Mouse (Mus musculus) liver, adult 2 months (tissue): Measurements from ENCODE around the gene Olfr522. TPM values are rescaled to one million over a fixed set of nuclear protein-coding genes. Genes with fewer than 3 reads are reported as not detected.

Experiments
- DNase-seq: peaks from one replicate; pipeline ENCODE4 v3.0.0-alpha.2; 2011; ENCODE audit warnings: low read depth, low spot score; ENCODE audit errors: extremely low read depth
- H3K27ac ChIP-seq: fragments of 200-500 bp; replicated peaks from 2 replicates; pipeline ENCODE4 v1.5.1; 2012; ENCODE audit warnings: low read depth, mild to moderate bottlenecking, control low read depth, inconsistent platforms, low read length; ENCODE audit not compliant: insufficient read depth
- H3K27me3 ChIP-seq: fragments of 200-500 bp; 2 replicates; pipeline ENCODE4 v1.6.1; 2012; ENCODE audit warnings: mild to moderate bottlenecking, moderate library complexity, low read length, inconsistent platforms; ENCODE audit not compliant: control insufficient read depth, insufficient read depth
- H3K36me3 ChIP-seq: fragments of 200-500 bp; 2 replicates; pipeline ENCODE4 v1.6.1; 2012; ENCODE audit warnings: low read length, inconsistent platforms; ENCODE audit not compliant: control insufficient read depth, insufficient read depth
- H3K4me1 ChIP-seq: fragments of 200-500 bp; 2 replicates; pipeline ENCODE4 v1.6.1; 2011; ENCODE audit warnings: low read length; ENCODE audit not compliant: control insufficient read depth, insufficient read depth
- H3K4me3 ChIP-seq: fragments of 200-500 bp; 2 replicates; pipeline ENCODE4 v1.5.1; 2011; ENCODE audit warnings: low read depth, mild to moderate bottlenecking, control low read depth, low read length, moderate library complexity; ENCODE audit not compliant: insufficient read depth
- H3K79me2 ChIP-seq: fragments of 200-500 bp; 2 replicates; pipeline ENCODE4 v1.6.1; 2012; ENCODE audit warnings: inconsistent platforms, mild to moderate bottlenecking, low read length, moderate library complexity; ENCODE audit not compliant: control insufficient read depth, insufficient read depth
- H3K9ac ChIP-seq: fragments of 200-500 bp; 2 replicates; pipeline ENCODE4 v1.6.1; 2012; ENCODE audit warnings: low read depth, mild to moderate bottlenecking, control low read depth, inconsistent platforms, low read length
- CTCF ChIP-seq: fragments of 200-500 bp; IDR thresholded peaks from 2 replicates; pipeline ENCODE4 v1.5.1; 2011; ENCODE audit warnings: low read depth, low read length, control low read depth
- POLR2A ChIP-seq: fragments of 200-500 bp; IDR thresholded peaks from 2 replicates; pipeline ENCODE4 v1.6.1; 2011; ENCODE audit warnings: low read length, control low read depth; ENCODE audit not compliant: insufficient read depth; ENCODE audit errors: extremely low read depth
- WGBS: fragments of 180-500 bp; shearing (Covaris S2); methylation state at CpG from one replicate; pipeline ENCODE4 v1.1.7; 2018; 5-methylcytosine and 5-hydroxymethylcytosine counted together
- polyA plus RNA-seq: library from polyadenylated mRNA; depleted of rRNA; stranded (reverse); fragments of >200 nt; gene quantifications from 2 replicates; pipeline ENCODE4 v1.2.3, GENCODE M21; 2012
- total RNA-seq: library from RNA; depleted of rRNA; stranded (reverse); fragments of >200 nt; gene quantifications from 2 replicates; pipeline ENCODE4 v1.2.3, GENCODE M21; 2014

The Olfr522 gene
- total and polyA plus RNA-seq, 2 experiments: not detected

GRCm38 (mm10) chr7:140179176-140179575 lies 14.6 kb upstream of the Olfr522 start:
- Histone ChIP-seq H3K4me3 (no peak overlapping the region), H3K27me3 (no peaks in the 10 kb centered on the region), H3K4me1 (no peaks in the 10 kb centered on the region), H3K79me2 (no peaks in the 10 kb centered on the region), H3K9ac (no peak overlapping the region), H3K36me3 (no peaks in the 10 kb centered on the region), H3K27ac (no peak overlapping the region)
- no peak for TF ChIP-seq CTCF
- WGBS: 85% methylated on average over 2 of the region's 2 CpGs
- DNase-seq: no peak

- Histone ChIP-seq H3K27me3 (no peaks in the 10 kb centered on the region), H3K9ac (no peak within 1 kb of the TSS), H3K79me2 (no peaks in the 10 kb centered on the region), H3K36me3 (no peaks in the 10 kb centered on the region), H3K4me1 (no peaks in the 10 kb centered on the region), H3K4me3 (no peak within 1 kb of the TSS), H3K27ac (no peak within 1 kb of the TSS)
- TF ChIP-seq CTCF: no peak
- no peak for TF ChIP-seq POLR2A
- WGBS: 37% methylated on average over 1 of the region's 1 CpGs
- DNase-seq: no peak
Measured at GRCm38 (mm10) chr7:140172936-140173335, 8.4 kb upstream of the Olfr522 start, which contains the start of gene Olfr523. TSS of gene Olfr523 (plus strand) at chr7:140173217.

- WGBS: 95% methylated on average over 3 of the region's 3 CpGs
- H3K9ac ChIP-seq: no peak overlapping the region
- DNase-seq: no peak
Measured at GRCm38 (mm10) chr7:140170863-140171262, 6.3 kb upstream of the Olfr522 start.

GRCm38 (mm10) chr7:140169386-140169785 lies 4.8 kb upstream of the Olfr522 start:
- H3K27me3 ChIP-seq: no peaks in the 10 kb centered on the region
- no peak overlapping the region for H3K9ac ChIP-seq
- H3K27ac ChIP-seq: no peak overlapping the region
- no peak for DNase-seq
- no peaks in the 10 kb centered on the region for H3K79me2 ChIP-seq
- H3K4me3 ChIP-seq: no peak overlapping the region
- no peak for TF ChIP-seq POLR2A
- TF ChIP-seq CTCF: no peak
- H3K4me1 ChIP-seq: no peaks in the 10 kb centered on the region
- H3K36me3 ChIP-seq: no peaks in the 10 kb centered on the region
- WGBS: 83% methylated on average over 4 of the region's 4 CpGs

More at GRCm38 (mm10) chr7:140170863-140171262, 6.3 kb upstream of the Olfr522 start:
- H3K36me3 ChIP-seq: no peaks in the 10 kb centered on the region
- no peaks in the 10 kb centered on the region for H3K4me1 ChIP-seq
- no peak overlapping the region for H3K27ac ChIP-seq
- no peak overlapping the region for H3K4me3 ChIP-seq
- no peaks in the 10 kb centered on the region for H3K27me3 ChIP-seq
- H3K79me2 ChIP-seq: no peaks in the 10 kb centered on the region
- TF ChIP-seq CTCF (no peak), POLR2A (no peak)

- 62% methylated on average over 1 of the region's 1 CpGs for WGBS
- H3K9ac ChIP-seq: no peak overlapping the region
Measured at GRCm38 (mm10) chr7:140167950-140168349, 3.4 kb upstream of the Olfr522 start.

GRCm38 (mm10) chr7:140160363-140160762 lies 4.2 kb downstream of the Olfr522 start:
- Histone ChIP-seq H3K36me3 (no peaks in the 10 kb centered on the region), H3K4me3 (no peak overlapping the region), H3K79me2 (no peaks in the 10 kb centered on the region), H3K4me1 (no peaks in the 10 kb centered on the region), H3K9ac (no peak overlapping the region), H3K27ac (no peak overlapping the region), H3K27me3 (0 out of 2 replicates have a peak, but pooled peaks cover 4% of the 10 kb centered on the region)
- TF ChIP-seq POLR2A (no peak), CTCF (no peak)
- 87% methylated on average over 3 of the region's 3 CpGs for WGBS
- no peak for DNase-seq

More at GRCm38 (mm10) chr7:140167950-140168349, 3.4 kb upstream of the Olfr522 start:
- H3K4me3 ChIP-seq: no peak overlapping the region
- no peaks in the 10 kb centered on the region for H3K4me1 ChIP-seq
- H3K27me3 ChIP-seq: 0 out of 2 replicates have a peak, but pooled peaks cover 2% of the 10 kb centered on the region
- no peak for DNase-seq
- no peak overlapping the region for H3K27ac ChIP-seq
- H3K79me2 ChIP-seq: no peaks in the 10 kb centered on the region
- TF ChIP-seq CTCF: no peak
- TF ChIP-seq POLR2A: no peak
- H3K36me3 ChIP-seq: no peaks in the 10 kb centered on the region
